Mouse (Mus musculus) kidney, adult 2 months (tissue): ENCODE measurements around the gene Itgb5. TPM values are rescaled to one million over a fixed set of nuclear protein-coding genes. Genes with fewer than 3 reads are reported as not detected.

ENCODE experiments used
- DNase-seq: peaks from one replicate; pipeline ENCODE4 v3.0.0; 2021
- H3K27ac ChIP-seq: fragments of 200-500 bp; 2 replicates; pipeline ENCODE4 v1.5.1; 2012; ENCODE audit warnings: low read depth, low read length, control low read depth, inconsistent platforms; ENCODE audit not compliant: insufficient read depth
- H3K27me3 ChIP-seq: fragments of 200-500 bp; replicated peaks from 2 replicates; pipeline ENCODE4 v1.6.1; 2012; ENCODE audit warnings: mild to moderate bottlenecking, moderate library complexity, low read length, inconsistent platforms; ENCODE audit not compliant: control insufficient read depth, insufficient read depth
- H3K36me3 ChIP-seq: fragments of 200-500 bp; 2 replicates; pipeline ENCODE4 v1.6.1; 2012; ENCODE audit warnings: mild to moderate bottlenecking, moderate library complexity, low read length, inconsistent platforms; ENCODE audit not compliant: control insufficient read depth, insufficient read depth
- H3K4me1 ChIP-seq: fragments of 200-500 bp; 2 replicates; pipeline ENCODE4 v1.6.1; 2011; ENCODE audit warnings: low read length; ENCODE audit not compliant: control insufficient read depth, insufficient read depth
- H3K4me3 ChIP-seq: fragments of 200-500 bp; 2 replicates; pipeline ENCODE4 v1.5.1; 2011; ENCODE audit warnings: mild to moderate bottlenecking, low read depth, low read length, control low read depth; ENCODE audit not compliant: insufficient read depth
- CTCF ChIP-seq: fragments of 200-500 bp; conservative IDR thresholded peaks from 2 replicates; pipeline ENCODE4 v1.5.1; 2011; ENCODE audit warnings: low read depth, mild to moderate bottlenecking, control low read depth, low read length, moderate library complexity, mixed read lengths; ENCODE audit not compliant: insufficient read depth, insufficient read length
- POLR2A ChIP-seq: fragments of 200-500 bp; IDR thresholded peaks from one replicate; pipeline ENCODE4 v1.6.1; 2011; ENCODE audit warnings: low read depth, low read length, control low read depth
- WGBS: fragments of 180-500 bp; shearing (Covaris S2); methylation state at CpG from one replicate; pipeline ENCODE4 v1.1.7; 2018; 5-methylcytosine and 5-hydroxymethylcytosine counted together
- polyA plus RNA-seq: library from polyadenylated mRNA; depleted of rRNA; stranded (reverse); fragments of >200 nt; gene quantifications from 2 replicates; pipeline ENCODE4 v1.2.3, GENCODE M21; 2012

Gene Itgb5
- polyA plus RNA-seq, 1 experiment, result 145 TPM

- no peak for TF ChIP-seq POLR2A
- TF ChIP-seq CTCF, result no peak
- Histone ChIP-seq H3K36me3 (no peaks in the 10 kb centered on the region), H3K27ac (peak overlapping the region; percentile 2; the same call in 1 of the 2 replicates), H3K27me3 (no peaks in the 10 kb centered on the region), H3K4me1 (peaks cover 32% of the 10 kb centered on the region), H3K4me3 (no peak overlapping the region)
- 79% methylated on average over 2 of the region's 2 CpGs for WGBS
- no peak for DNase-seq
These were observed 109.7 kb downstream of the Itgb5 start for GRCm38 (mm10) chr16:33939133-33939531.

- Histone ChIP-seq H3K27ac (no peak overlapping the region), H3K27me3 (no peaks in the 10 kb centered on the region), H3K4me3 (no peak overlapping the region), H3K4me1 (peaks cover 28% of the 10 kb centered on the region), H3K36me3 (no peaks in the 10 kb centered on the region)
- TF ChIP-seq POLR2A (no peak), CTCF (no peak)
- WGBS, result 44% methylated on average over 9 of the region's 9 CpGs
- no peak for DNase-seq
These were observed 110.2 kb downstream of the Itgb5 start for GRCm38 (mm10) chr16:33939636-33940035.

GRCm38 (mm10) chr16:33940095-33940494 is 110.6 kb downstream of the Itgb5 start:
- no peak for DNase-seq
- TF ChIP-seq POLR2A, result no peak
- no peak for TF ChIP-seq CTCF
- H3K27me3 ChIP-seq, result no peaks in the 10 kb centered on the region
- H3K4me3 ChIP-seq, result no peak overlapping the region
- H3K27ac ChIP-seq, result no peak overlapping the region
- 80% methylated on average over 5 of the region's 5 CpGs for WGBS
- H3K4me1 ChIP-seq, result peaks cover 28% of the 10 kb centered on the region
- H3K36me3 ChIP-seq, result no peaks in the 10 kb centered on the region

- Histone ChIP-seq H3K27ac (no peak overlapping the region; the same call in 1 of the 2 replicates), H3K27me3 (no peaks in the 10 kb centered on the region), H3K4me1 (peaks cover 37% of the 10 kb centered on the region), H3K36me3 (no peaks in the 10 kb centered on the region), H3K4me3 (no peak overlapping the region)
- WGBS, result 39% methylated on average over 11 of the region's 11 CpGs
- TF ChIP-seq POLR2A (no peak), CTCF (no peak)
- DNase-seq, result peak; percentile 78
These were observed 111.9 kb downstream of the Itgb5 start for GRCm38 (mm10) chr16:33941271-33941781.

GRCm38 (mm10) chr16:33942341-33942740 is 112.9 kb downstream of the Itgb5 start:
- Histone ChIP-seq H3K27me3 (no peaks in the 10 kb centered on the region), H3K36me3 (no peaks in the 10 kb centered on the region), H3K27ac (no peak overlapping the region), H3K4me3 (no peak overlapping the region), H3K4me1 (peaks cover 42% of the 10 kb centered on the region)
- DNase-seq, result peak; percentile 90
- no peak for TF ChIP-seq CTCF
- TF ChIP-seq POLR2A, result no peak
- WGBS, result 52% methylated on average over 11 of the region's 11 CpGs

GRCm38 (mm10) chr16:33943388-33943787 is 113.9 kb downstream of the Itgb5 start:
- Histone ChIP-seq H3K27me3 (no peaks in the 10 kb centered on the region), H3K4me3 (no peak overlapping the region), H3K27ac (no peak overlapping the region), H3K36me3 (no peaks in the 10 kb centered on the region), H3K4me1 (peaks cover 39% of the 10 kb centered on the region)
- TF ChIP-seq POLR2A (no peak), CTCF (no peak)
- WGBS, result 99% methylated on average over 6 of the region's 6 CpGs
- no peak for DNase-seq

- 89% methylated on average over 4 of the region's 4 CpGs for WGBS
- peaks cover 40% of the 10 kb centered on the region for H3K4me1 ChIP-seq
These were observed 114.7 kb downstream of the Itgb5 start for GRCm38 (mm10) chr16:33944126-33944525.

GRCm38 (mm10) chr16:33944772-33945171 is 115.3 kb downstream of the Itgb5 start:
- whole genome bisulfite sequencing, result 56% methylated on average over 6 of the region's 6 CpGs
- H3K36me3 ChIP-seq, result peaks cover 2% of the 10 kb centered on the region; the same call in 1 of the 2 replicates
- TF ChIP-seq CTCF (no peak), POLR2A (no peak)
- no peaks in the 10 kb centered on the region for H3K27me3 ChIP-seq
- H3K4me3 ChIP-seq, result no peak overlapping the region
- H3K4me1 ChIP-seq, result peaks cover 38% of the 10 kb centered on the region
- DNase-seq, result peak; percentile 75
- peak overlapping the region; percentile 8; the same call in 1 of the 2 replicates for H3K27ac ChIP-seq

More at GRCm38 (mm10) chr16:33944126-33944525, 114.7 kb downstream of the Itgb5 start:
- no peak overlapping the region for H3K4me3 ChIP-seq
- TF ChIP-seq CTCF (no peak), POLR2A (no peak)
- no peaks in the 10 kb centered on the region for H3K27me3 ChIP-seq
- DNase-seq, result no peak
- H3K36me3 ChIP-seq, result peaks cover 2% of the 10 kb centered on the region; the same call in 1 of the 2 replicates
- H3K27ac ChIP-seq, result no peak overlapping the region
